Mouse (Mus musculus) regulatory T cell (primary cell): Measurements from ENCODE around the gene Rhoc.

Experiments used
- in situ Hi-C: fragments of 300-600 bp; cut with MboI, MseI; formaldehyde crosslinking; loops from one replicate; pipeline ENCODE4 v1.15.1; 2025; ENCODE audit warnings: high pct_unique_total_duplicates

The Rhoc gene

GRCm38 (mm10) chr3:104814746-104815145 lies 26.6 kb downstream of the Rhoc start:
- in situ Hi-C loops, result no loop called here

GRCm38 (mm10) chr3:104815346-104815745 lies 27.2 kb downstream of the Rhoc start:
- in situ Hi-C loops, result no loop called here

- in situ Hi-C loops, result no loop called here
Measured at GRCm38 (mm10) chr3:104816130-104816529, 28.0 kb downstream of the Rhoc start.

GRCm38 (mm10) chr3:104817481-104817990 lies 29.4 kb downstream of the Rhoc start:
- in situ Hi-C loops, result no loop called here

- in situ Hi-C loops, result no loop called here
Measured at GRCm38 (mm10) chr3:104817991-104818748, 30.0 kb downstream of the Rhoc start, which contains the start of gene Mov10. Gene Mov10, minus strand, starts transcription at chr3:104818563.

- in situ Hi-C loops, result no loop called here
Measured at GRCm38 (mm10) chr3:104818749-104819134, 30.6 kb downstream of the Rhoc start.

- in situ Hi-C loops, result loop anchor here (5.0 kb wide), 1 partner anchor 637 kb away; no protein-coding TSS in a partner anchor
Measured at GRCm38 (mm10) chr3:104820426-104820825, 32.3 kb downstream of the Rhoc start.

- in situ Hi-C loops, result loop anchor here (5.0 kb wide), 1 partner anchor 635 kb away; no protein-coding TSS in a partner anchor
Measured at GRCm38 (mm10) chr3:104822413-104822812, 34.2 kb downstream of the Rhoc start.

- in situ Hi-C loops, result no loop called here
Measured at GRCm38 (mm10) chr3:104835797-104836196, 47.6 kb downstream of the Rhoc start.

GRCm38 (mm10) chr3:104841049-104841448 lies 52.9 kb downstream of the Rhoc start:
- in situ Hi-C loops, result no loop called here
